Mouse (Mus musculus) hindbrain, embryonic 16.5 days (tissue): ENCODE measurements at regions not wholly inside any gene's neighbourhood (a gene's known extent, or its start where the extent isn't known, plus 50 kb on each side); places are given as distances from the start of the nearest gene placed in this dataset.

ENCODE experiments used
- ATAC-seq: fragments of 200-750 bp; cut with Nextera tagmentation; 2 replicates; pipeline ENCODE4 v1.8.0; 2017; ENCODE audit warnings: moderate TSS enrichment, moderate library complexity
- H3K27ac ChIP-seq: fragments of 300-500 bp; sonication (generic); 2 replicates; pipeline ENCODE4 v1.5.1; 2014; ENCODE audit warnings: low read depth, mild to moderate bottlenecking, control low read depth, low read length, moderate library complexity
- H3K27me3 ChIP-seq: fragments of 300-500 bp; sonication (generic); replicated peaks from 2 replicates; pipeline ENCODE4 v1.6.1; 2014; ENCODE audit warnings: low read length; ENCODE audit not compliant: control insufficient read depth, insufficient read depth
- H3K36me3 ChIP-seq: fragments of 300-500 bp; sonication (generic); 2 replicates; pipeline ENCODE4 v1.6.1; 2014; ENCODE audit warnings: mild to moderate bottlenecking, low read length, moderate library complexity, mixed read lengths; ENCODE audit not compliant: control insufficient read depth, insufficient read depth
- H3K4me1 ChIP-seq: fragments of 300-500 bp; sonication (generic); 2 replicates; pipeline ENCODE4 v1.6.1; 2014; ENCODE audit warnings: low read depth, low read length; ENCODE audit not compliant: control insufficient read depth, insufficient read depth
- H3K4me2 ChIP-seq: fragments of 300-500 bp; sonication (generic); 2 replicates; pipeline ENCODE4 v1.6.1; 2014; ENCODE audit warnings: mild to moderate bottlenecking, low read length, control low read depth, moderate library complexity
- H3K4me3 ChIP-seq: fragments of 300-500 bp; sonication (generic); 2 replicates; pipeline ENCODE4 v1.5.1; 2014; ENCODE audit warnings: mild to moderate bottlenecking, low read length, control low read depth, moderate library complexity
- H3K9ac ChIP-seq: fragments of 300-500 bp; sonication (generic); 2 replicates; pipeline ENCODE4 v1.6.1; 2014; ENCODE audit warnings: low read depth, mild to moderate bottlenecking, control low read depth, low read length, moderate library complexity
- H3K9me3 ChIP-seq: fragments of 300-500 bp; sonication (generic); 2 replicates; pipeline ENCODE4 v1.6.1; 2014; ENCODE audit warnings: mild to moderate bottlenecking, low read length, moderate library complexity; ENCODE audit not compliant: control insufficient read depth
- WGBS: fragments of 180-500 bp; shearing (Covaris S2); extraction: QIAGEN DNeasy Blood & Tissue Kit; methylation state at CpG from one replicate; pipeline ENCODE4 v1.1.7; 2014; 5-methylcytosine and 5-hydroxymethylcytosine counted together

DNA sequence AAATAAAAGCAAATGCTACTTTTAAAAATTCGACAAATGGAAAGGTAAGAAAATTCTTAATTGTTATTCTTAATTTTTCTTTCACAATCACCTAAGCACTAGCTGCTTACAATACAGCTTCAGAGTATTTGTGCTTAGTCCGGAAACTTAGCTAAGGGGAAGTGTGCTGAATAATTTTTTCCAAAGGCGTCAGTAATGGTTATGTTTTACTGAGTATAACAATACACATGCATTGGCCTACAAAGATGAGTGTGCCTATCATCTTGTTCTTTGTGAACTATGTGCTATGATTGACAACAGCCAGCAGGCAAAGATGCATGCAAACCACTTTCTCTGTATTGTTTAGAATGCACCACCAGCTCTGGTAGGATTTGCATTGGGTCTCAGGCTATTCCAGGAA, 548.5 kb upstream of the Tle4 start:
- Histone ChIP-seq H3K4me2 (no peak overlapping the region), H3K27ac (no peak overlapping the region), H3K4me1 (no peaks in the 10 kb centered on the region), H3K4me3 (no peak overlapping the region), H3K9ac (no peak overlapping the region), H3K27me3 (no peaks in the 10 kb centered on the region), H3K9me3 (peaks cover 2% of the 10 kb centered on the region; the same call in 1 of the 2 replicates), H3K36me3 (no peaks in the 10 kb centered on the region)
- no peak for ATAC-seq
- 87% methylated on average over 3 of the region's 3 CpGs for WGBS

DNA sequence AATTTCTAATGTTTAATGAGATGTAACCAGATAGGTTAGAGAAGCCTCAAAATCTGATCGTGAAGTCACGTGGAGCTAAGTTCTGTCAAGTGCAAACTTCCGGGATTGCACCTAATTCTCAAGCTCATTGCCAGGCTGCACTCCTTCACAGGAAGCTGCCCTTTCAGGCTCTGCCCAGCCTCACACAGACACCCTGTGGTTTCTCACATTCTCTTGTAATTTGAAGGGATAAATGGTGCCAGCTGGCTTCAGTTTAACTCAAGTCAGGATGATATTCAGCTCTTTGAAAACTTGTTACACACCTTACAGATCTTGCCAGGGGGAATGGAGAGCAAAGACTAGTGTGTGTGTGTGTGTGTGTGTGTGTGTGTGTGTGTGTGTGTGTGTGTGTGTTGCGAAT, 529.3 kb upstream of the Tle4 start:
- H3K27me3 ChIP-seq: no peaks in the 10 kb centered on the region
- H3K4me1 ChIP-seq: no peaks in the 10 kb centered on the region
- no peak overlapping the region for H3K27ac ChIP-seq
- H3K9me3 ChIP-seq: no peaks in the 10 kb centered on the region
- no peak overlapping the region for H3K9ac ChIP-seq
- no peak overlapping the region for H3K4me2 ChIP-seq
- WGBS: 65% methylated on average over 4 of the region's 4 CpGs
- no peak overlapping the region for H3K4me3 ChIP-seq
- ATAC-seq: no peak
- H3K36me3 ChIP-seq: no peaks in the 10 kb centered on the region

DNA sequence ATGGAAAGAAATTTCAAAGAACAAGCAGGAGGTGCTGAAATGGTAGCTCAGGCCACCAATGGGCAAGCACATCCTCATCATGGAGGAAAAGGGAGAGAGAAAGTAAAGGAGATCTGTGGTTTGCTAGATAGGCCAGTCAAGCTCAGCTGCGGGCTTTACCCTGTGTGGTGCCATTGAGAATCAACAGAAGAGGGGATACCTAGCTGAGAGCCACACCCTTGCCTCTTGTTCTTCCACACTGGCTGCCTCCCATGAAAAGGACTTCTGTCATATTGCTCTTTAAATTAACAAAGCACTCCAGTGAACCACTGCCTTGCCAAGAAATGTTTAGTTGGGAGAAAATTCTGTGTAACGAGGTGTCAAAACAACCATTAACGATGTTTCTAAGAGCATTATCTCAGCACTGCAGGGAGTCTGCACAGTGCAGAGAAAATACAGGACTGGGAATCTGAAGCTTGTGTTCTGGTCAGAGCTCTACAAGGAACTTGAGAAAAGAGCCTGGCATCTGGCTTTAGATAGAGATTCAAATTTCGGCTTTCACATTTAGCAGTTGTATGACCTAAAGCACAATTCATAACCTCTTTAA, 510.7 kb upstream of the Tle4 start:
- WGBS: 32% methylated on average over 4 of the region's 4 CpGs
- H3K27me3 ChIP-seq: no peaks in the 10 kb centered on the region
- H3K4me2 ChIP-seq: no peak overlapping the region
- H3K36me3 ChIP-seq: no peaks in the 10 kb centered on the region
- H3K9me3 ChIP-seq: no peaks in the 10 kb centered on the region
- no peaks in the 10 kb centered on the region for H3K4me1 ChIP-seq
- no peak for ATAC-seq
- no peak overlapping the region for H3K9ac ChIP-seq
- H3K27ac ChIP-seq: no peak overlapping the region
- H3K4me3 ChIP-seq: no peak overlapping the region

DNA sequence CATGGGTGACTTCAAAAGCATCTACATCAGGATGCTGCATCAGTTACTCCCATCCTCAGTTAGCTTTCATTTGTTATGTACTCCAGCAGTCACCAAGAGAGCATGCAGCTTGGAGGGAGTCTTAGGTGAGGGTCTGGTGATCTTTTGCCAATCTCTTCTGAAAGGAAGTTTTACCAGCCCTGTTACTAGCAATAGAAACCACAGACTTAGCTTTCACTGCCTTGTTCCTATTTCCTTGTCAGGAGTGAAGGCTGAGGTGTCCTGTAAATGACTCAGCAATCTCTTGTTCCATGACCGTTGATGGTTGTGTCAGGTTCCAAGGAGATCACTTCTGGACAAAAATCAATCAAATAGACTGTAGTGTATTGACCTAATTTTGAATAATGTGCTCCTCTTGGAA, 497.2 kb upstream of the Tle4 start:
- H3K4me1 ChIP-seq: no peaks in the 10 kb centered on the region
- no peak for ATAC-seq
- H3K36me3 ChIP-seq: no peaks in the 10 kb centered on the region
- H3K9ac ChIP-seq: no peak overlapping the region
- H3K27me3 ChIP-seq: no peaks in the 10 kb centered on the region
- no peak overlapping the region for H3K4me3 ChIP-seq
- H3K9me3 ChIP-seq: no peaks in the 10 kb centered on the region
- 66% methylated on average over 1 of the region's 1 CpGs for WGBS
- no peak overlapping the region for H3K4me2 ChIP-seq
- H3K27ac ChIP-seq: no peak overlapping the region

DNA sequence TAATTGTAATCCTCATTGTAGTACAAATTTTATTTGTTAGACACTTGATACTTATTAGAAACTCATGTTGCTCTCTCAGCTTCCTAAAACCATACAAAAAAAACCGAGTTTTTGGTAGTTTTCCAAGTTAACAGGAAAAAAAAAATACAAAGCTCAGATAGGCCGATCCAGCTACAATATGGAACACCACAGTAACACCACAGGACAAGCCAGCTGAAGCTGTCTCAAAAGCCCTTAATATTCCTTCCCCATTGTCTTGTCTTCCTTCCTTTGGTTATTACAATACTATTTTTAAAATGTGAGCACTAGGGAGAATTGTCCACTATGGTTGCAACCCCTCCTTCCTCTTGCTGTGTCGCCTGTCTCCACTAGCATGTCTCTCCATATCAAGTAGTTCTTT, 495.7 kb upstream of the Tle4 start:
- Histone ChIP-seq H3K9me3 (no peaks in the 10 kb centered on the region), H3K4me2 (no peak overlapping the region), H3K27me3 (no peaks in the 10 kb centered on the region), H3K36me3 (no peaks in the 10 kb centered on the region), H3K9ac (no peak overlapping the region), H3K27ac (no peak overlapping the region), H3K4me3 (no peak overlapping the region), H3K4me1 (no peaks in the 10 kb centered on the region)
- no peak for ATAC-seq
- WGBS: 70% methylated on average over 3 of the region's 3 CpGs

DNA sequence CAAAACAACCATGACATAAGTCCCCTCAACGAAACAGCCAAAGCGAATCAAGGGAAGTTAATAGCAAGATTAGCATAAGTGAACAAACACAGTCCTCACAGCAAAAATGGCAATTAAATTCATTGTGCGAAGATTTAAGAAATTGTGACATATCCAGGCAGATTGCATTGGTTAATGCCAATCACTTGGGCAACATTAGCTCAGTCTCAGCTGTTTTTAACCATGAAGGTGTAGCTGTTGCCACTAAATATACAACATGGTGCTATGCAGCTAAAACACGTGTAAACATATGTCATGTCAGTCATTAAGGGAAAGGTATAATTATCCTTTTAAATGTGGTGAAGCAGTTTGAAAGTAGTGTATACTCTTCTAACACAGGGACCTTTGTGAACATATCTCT, 482.8 kb upstream of the Tle4 start:
- 88% methylated on average over 4 of the region's 4 CpGs for WGBS
- Histone ChIP-seq H3K27me3 (no peaks in the 10 kb centered on the region), H3K9ac (no peak overlapping the region), H3K4me2 (no peak overlapping the region), H3K4me1 (no peaks in the 10 kb centered on the region), H3K27ac (no peak overlapping the region), H3K9me3 (no peaks in the 10 kb centered on the region), H3K4me3 (no peak overlapping the region), H3K36me3 (no peaks in the 10 kb centered on the region)
- no peak for ATAC-seq

DNA sequence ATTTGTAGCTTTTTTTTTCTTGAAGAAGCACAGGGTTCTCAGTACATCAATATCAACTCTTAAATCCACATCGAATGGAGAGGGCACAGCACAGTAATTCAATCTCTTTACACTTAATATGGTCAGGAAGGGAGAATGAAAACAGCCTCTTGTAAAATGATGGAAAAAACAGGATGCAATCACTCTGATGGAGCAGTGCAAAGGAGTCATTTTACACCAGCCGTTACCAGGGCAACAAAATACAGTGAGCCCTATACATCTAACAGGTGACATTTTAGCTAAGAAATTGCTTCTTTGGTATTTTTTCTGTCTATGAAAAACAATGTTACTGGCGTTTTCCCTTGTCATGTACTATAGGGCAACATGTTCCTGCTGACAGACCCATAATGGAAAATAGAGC, 459.9 kb upstream of the Tle4 start:
- H3K4me3 ChIP-seq: no peak overlapping the region
- 78% methylated on average over 3 of the region's 3 CpGs for WGBS
- no peak overlapping the region for H3K9ac ChIP-seq
- no peaks in the 10 kb centered on the region for H3K27me3 ChIP-seq
- H3K4me1 ChIP-seq: 0 out of 2 replicates have a peak, but pooled peaks cover 2% of the 10 kb centered on the region
- no peak overlapping the region for H3K4me2 ChIP-seq
- H3K36me3 ChIP-seq: no peaks in the 10 kb centered on the region
- no peak overlapping the region for H3K27ac ChIP-seq
- peak; percentile 50 for ATAC-seq
- H3K9me3 ChIP-seq: no peaks in the 10 kb centered on the region

DNA sequence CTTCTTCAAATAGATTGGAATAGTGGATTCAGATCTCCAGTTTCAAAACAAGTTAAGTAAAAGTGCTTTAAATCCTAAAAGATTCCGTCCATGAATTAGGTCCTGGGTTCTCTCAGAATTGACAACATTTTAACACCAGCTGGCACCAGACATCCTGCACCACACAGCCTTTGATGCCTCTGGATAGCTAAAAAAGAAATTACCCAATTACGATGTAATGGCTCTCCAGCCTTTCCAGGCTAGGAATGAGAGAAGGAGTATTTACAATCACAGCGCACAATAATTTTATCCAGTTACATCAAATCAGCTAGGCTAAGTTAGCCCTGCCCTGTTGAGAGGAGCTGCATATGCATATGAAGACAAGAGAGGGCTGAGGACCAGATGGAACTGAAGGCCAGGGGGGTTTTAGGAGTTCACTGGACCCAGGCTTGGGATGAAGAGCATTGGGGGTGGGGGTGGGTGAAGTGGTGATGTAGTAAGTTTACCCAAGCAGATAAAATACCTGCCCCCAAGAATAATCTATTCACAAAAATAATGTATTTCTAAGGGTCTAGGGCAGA, 455.8 kb upstream of the Tle4 start:
- no peak overlapping the region for H3K9ac ChIP-seq
- H3K4me1 ChIP-seq: 0 out of 2 replicates have a peak, but pooled peaks cover 2% of the 10 kb centered on the region
- no peaks in the 10 kb centered on the region for H3K27me3 ChIP-seq
- H3K27ac ChIP-seq: no peak overlapping the region
- 0 out of 2 replicates have a peak, but pooled peaks have one; percentile 24 for ATAC-seq
- H3K9me3 ChIP-seq: no peaks in the 10 kb centered on the region
- 59% methylated on average over 3 of the region's 3 CpGs for WGBS
- no peak overlapping the region for H3K4me3 ChIP-seq
- no peaks in the 10 kb centered on the region for H3K36me3 ChIP-seq
- no peak overlapping the region for H3K4me2 ChIP-seq

DNA sequence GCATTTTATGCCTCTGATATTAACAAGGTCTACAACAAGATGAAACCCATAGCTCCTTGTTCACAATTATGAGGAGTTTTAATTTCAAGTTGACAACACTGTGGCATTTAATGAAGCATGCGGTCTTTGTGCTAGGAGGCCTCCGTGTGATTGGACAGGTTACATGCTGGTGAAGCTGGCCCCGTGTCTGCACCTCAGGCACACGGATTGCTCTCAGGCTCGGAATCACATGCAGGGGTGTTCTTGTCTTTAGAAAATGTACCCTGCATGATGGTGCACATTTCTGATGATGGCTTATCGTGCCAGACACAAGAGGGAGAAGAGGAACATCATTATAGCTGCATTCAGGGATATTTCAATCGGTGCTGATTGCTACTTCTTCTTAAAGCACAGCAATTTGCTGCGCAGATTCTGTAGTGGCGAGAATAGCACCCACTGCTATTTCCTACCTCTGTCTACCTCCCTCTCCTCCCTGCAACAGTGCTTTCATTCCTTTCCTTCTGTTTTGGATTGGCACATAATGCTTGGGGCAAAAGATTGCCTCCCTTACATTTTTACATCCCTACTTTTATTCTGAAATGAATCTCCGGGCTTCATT, 454.9 kb upstream of the Tle4 start:
- Histone ChIP-seq H3K4me2 (no peak overlapping the region), H3K9me3 (no peaks in the 10 kb centered on the region), H3K9ac (no peak overlapping the region), H3K4me3 (no peak overlapping the region), H3K4me1 (0 out of 2 replicates have a peak, but pooled peaks cover 2% of the 10 kb centered on the region), H3K27me3 (no peaks in the 10 kb centered on the region), H3K36me3 (no peaks in the 10 kb centered on the region), H3K27ac (no peak overlapping the region)
- 62% methylated on average over 10 of the region's 10 CpGs for WGBS
- ATAC-seq: 0 out of 2 replicates have a peak, but pooled peaks have one; percentile 50
